Mouse (Mus musculus) cerebellum, postnatal 14 days (tissue): Measurements from ENCODE around the gene Abhd17c.

Experiments
- DNase-seq, 2 experiments: peaks; one replicate each; pipeline ENCODE4 v3.0.0; 2021; ENCODE audit warnings: mixed read lengths in 2 of 2

Abhd17c gene

DNA sequence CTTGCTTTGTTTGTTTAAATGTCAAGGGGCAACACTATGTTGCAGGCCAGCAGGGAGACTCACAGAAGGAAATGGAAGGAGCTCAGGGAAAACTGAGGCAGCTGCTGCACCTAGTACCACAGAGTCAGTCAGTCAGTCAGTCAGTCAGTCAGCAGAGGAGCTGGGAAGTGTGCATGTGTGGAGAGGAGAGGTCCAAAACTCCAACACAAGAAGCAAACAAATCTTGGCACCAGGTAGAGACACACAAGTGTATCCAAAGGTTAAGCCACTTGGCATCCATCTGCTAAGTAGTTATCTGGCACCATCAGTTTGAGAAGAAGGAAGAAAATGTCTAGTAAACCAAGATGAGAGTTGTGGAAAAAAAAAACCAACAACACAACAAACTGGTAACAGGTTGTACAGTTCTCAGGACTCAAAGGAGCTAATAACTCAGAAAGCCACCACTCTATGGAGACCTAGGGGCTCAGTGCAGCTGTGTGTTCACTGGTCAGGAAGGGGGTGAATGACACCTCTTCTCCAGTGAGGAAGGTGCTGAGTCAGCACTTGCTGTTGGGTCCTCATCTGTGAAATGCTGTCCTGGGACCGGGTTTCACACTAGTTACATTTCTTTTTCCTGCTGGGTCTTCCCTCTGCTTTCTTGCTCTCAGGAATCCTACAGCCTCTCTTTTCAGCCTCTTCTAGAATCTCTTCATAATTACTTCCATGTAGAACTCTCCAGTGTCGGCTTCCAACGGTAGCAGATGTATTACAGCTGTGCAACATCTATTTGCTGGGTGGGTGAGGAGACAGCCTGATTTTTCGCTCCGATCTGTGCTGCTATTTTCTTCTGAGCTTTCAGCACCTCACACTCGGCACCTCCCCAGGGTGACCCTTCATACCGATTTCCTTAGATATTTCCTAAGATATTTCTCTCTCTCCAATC lies 34.8 kb downstream of the Abhd17c start:
- no peak for DNase-seq

- DNase-seq: peak; percentile 32 to 36
Observed at GRCm38 (mm10) chr7:84115385-84115784, 36.3 kb downstream of the Abhd17c start.

GRCm38 (mm10) chr7:84114775-84115174 lies 36.9 kb downstream of the Abhd17c start:
- no peak for DNase-seq

DNA sequence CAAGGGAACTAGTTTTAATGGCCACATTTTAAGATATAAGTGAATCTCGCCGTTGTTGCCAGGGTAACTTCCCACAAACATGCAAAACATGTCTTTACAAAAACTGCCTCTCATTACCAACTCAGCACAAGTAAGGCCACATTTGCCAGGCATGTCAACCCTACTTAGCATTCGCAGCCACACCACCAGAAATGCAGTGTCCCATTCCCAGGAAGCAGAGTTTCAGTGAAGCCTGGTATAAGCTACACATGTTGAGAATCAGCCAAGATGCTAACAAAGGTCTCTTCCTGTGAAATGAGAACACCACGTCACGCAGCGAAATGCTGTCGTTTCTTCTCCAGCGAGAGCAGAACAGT lies 38.7 kb downstream of the Abhd17c start:
- DNase-seq: no peak

DNA sequence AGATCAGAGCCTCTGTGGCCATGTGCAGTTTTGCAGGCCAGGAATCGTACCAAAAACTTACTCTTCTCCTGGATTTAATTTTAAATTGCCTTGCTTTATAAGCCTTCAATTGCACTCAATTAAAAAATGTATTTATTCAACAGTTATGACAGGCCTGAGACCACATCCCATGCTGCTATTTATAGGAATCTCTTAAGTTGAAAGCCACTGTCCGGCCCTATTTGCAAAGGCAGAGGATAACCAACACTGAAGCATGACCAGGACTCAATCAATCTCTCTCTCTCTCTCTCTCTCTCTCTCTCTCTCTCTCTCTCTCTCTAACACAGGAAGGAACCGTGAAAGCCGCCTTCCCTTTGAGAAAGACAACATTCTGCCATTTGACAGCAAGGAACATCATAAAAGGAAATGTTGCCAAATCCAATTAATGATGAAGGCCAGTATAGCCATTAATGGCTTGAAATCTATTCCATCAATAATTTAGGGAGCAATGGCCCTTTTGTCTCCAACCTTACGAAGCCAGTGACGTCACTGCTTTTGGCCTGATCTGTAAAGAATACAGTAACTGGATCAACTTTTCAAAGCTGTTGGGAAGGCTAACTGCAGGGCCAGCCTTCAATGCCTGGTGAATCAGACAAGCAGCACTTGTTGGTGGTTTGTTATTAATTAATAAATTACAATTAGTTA lies 39.2 kb downstream of the Abhd17c start:
- DNase-seq: no peak

- DNase-seq: no peak
Observed at GRCm38 (mm10) chr7:84111716-84112350, 39.9 kb downstream of the Abhd17c start.

DNA sequence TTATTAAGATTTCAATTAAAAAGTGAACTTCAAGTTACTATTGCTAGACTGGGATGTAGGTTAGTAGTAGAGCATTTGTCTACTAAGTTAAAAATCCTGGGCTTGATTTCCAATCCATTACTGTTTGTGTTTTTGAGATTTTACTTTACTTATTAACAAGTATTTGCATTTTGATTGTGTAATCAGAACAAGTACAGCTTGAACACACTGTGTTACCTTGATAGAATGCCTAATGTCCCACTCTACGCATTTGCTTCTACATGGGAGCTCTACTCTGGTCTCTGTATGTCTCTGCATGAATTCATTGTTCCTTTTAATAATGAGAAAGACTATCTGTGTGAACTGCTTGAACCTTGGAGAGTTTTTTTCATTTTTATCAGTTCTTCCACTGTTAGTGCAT lies 44.8 kb downstream of the Abhd17c start:
- DNase-seq: no peak

GRCm38 (mm10) chr7:84102589-84102988 lies 49.1 kb downstream of the Abhd17c start:
- DNase-seq: no peak

DNA sequence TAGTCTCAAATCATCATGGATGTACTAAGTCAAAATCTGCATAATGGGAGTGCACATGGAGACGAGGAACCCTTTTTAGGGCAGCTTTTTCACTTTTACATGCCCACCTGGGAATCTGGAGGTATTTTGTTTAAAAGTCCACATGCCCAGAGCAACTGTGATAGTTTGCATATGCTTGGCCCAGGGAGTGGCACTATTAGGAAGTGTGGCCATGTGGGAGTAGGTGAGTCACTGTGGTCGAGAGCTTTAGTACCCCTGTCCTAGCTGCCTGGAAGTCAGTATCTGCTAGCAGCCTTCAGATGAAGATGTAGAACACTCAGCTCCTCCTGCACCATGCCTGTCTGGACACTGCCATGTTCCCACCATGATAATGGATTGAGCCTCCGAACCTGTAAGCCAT lies 51.0 kb downstream of the Abhd17c start:
- DNase-seq: no peak

DNA sequence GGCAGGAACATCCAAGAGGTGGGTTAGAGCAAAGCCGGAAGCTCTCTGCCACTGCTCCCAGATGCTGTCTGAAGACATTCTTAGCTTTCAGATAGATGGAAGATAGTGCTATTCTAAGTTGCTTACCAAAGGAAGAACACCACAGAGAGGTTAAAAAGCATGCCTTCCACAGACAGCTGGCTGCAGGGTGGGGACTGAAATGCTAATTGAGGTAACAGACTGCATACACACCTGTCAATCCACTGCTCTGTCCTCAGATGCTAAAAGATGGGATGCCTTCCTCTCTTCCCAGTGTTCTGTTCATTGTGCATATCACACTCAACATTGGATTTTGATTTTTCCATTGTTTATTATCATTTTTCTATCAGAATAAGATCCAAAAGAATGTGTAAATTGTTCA lies 53.6 kb downstream of the Abhd17c start:
- no peak for DNase-seq

- peak; percentile 92 to 96 for DNase-seq
Observed at GRCm38 (mm10) chr7:84096501-84096900, 55.2 kb downstream of the Abhd17c start.

GRCm38 (mm10) chr7:84090793-84091192 lies 60.9 kb downstream of the Abhd17c start:
- DNase-seq: no peak

DNA sequence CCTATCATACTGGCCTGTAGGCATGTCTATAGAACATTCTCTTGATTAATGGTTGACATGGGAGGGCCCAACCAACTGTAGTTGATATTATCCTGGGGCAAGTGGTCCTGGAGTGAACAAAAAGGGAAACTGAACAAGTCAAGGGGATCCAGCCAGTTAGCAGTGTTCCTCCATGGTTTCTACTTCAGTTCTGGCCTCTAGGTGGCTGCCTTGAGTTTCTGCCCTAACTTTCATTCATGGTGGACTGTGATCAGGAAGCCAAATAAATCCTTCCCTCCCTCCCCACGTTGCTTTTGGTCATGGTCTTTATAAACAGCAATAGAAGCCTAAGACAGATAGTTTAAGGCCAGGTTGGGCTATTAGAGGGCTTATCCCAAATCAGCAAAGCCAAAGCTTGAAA lies 61.9 kb downstream of the Abhd17c start:
- DNase-seq: no peak

GRCm38 (mm10) chr7:84088971-84089370 lies 62.7 kb downstream of the Abhd17c start:
- DNase-seq: peak; percentile 88

GRCm38 (mm10) chr7:84088191-84088590 lies 63.5 kb downstream of the Abhd17c start:
- no peak for DNase-seq

- peak; percentile 93 to 95 for DNase-seq
Observed at GRCm38 (mm10) chr7:84086039-84086829, 65.5 kb downstream of the Abhd17c start, which contains the start of gene Cemip. Gene Cemip, minus strand, starts transcription at chr7:84086502.

DNA sequence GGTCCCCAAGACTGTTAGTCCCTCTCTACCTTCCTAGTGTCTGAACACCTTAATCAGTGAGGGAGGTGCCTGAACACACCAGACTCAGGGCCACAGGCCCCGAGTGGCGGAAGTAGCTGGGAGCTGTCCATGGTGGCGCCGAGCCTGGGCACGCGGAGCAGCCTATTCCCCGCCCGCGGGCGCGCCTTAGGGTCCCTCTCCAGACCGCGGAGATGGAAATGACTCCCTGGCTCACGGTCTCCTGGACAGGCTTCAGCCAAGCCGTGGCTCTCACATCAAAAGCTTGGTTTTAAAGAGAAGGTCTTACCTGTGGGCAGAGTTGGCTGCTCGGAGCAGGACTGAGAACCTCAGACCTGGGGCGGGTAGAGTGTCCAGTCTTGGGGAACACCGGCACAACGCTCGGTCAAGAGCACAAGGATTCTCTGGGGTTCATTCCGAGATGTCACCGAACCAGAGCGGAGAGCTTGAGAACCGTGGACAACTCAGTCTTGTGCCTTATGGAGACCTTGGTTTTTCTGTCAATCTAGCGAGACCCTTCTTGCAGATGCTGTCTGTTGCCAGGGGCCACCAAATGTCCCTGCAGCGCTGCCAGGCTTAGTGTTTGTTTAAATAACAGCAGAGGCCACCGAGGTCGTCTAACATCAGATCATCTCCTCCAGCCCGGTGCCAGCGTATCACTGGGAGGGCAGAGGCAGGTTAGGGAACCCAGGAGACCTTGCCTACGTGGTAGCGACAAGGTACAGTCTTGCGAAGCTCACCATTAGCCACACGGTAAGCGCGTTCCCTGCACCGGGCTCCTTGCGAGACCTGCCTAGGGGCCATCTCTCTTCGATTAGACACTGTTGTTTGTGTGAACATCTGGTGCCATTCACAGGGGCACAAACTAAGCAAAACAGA lies 66.4 kb downstream of the Abhd17c start:
- peak; percentile 67 to 82 for DNase-seq

- DNase-seq: no peak
Observed at GRCm38 (mm10) chr7:84077257-84078013, 74.3 kb downstream of the Abhd17c start.

DNA sequence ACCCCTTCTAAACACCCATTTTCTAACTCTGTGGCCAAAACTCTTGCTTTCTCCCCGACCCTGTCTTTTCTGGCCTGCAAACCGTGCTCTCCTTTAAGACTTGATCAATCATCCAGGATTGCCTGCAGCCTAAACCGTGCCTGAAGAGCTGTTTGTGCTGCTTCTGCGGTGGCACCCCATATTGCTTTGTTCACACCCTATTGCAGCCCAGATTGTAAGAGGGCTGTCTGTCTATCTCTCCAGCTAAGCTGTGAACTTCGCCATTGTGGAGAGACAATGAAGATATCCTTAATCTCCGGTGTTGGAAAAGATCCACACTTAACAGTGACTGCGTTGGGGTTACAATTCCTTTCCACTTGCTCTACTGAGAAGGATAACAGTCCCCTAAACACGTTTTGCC lies 77.4 kb downstream of the Abhd17c start:
- DNase-seq: no peak

DNA sequence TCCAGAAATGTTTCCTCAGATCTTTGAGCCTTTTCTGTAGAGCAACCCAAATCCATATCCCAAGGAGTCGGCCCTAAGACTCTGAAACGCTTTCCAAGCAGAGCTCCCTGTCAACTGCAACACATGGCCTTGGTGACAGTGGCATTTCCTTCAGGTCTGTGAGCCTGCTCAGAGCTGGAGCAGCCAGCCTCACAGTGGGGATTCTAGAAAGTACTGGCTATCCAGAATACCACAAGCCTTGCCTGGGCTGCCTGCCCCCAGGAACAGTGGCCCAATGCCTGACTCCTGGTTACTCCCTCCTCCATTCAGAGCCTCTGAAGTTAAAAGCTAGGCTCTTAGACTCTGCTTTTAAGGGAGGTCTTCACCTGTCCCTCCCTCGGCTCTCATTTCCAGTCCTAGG lies 77.8 kb downstream of the Abhd17c start:
- peak; percentile 47 to 65 for DNase-seq

- peak; percentile 81 to 92 for DNase-seq
Observed at GRCm38 (mm10) chr7:84068931-84069330, 82.8 kb downstream of the Abhd17c start.
